Mouse (Mus musculus) cerebellum, adult 2 months (tissue): ENCODE measurements around the gene Zmat5.

Experiments
- CTCF ChIP-seq: fragments of 200-500 bp; IDR thresholded peaks from 2 replicates; pipeline ENCODE4 v1.5.1; 2011; ENCODE audit warnings: low read depth, mild to moderate bottlenecking, control low read depth, low read length, moderate library complexity, borderline replicate concordance; ENCODE audit not compliant: insufficient read depth
- POLR2A ChIP-seq: fragments of 200-500 bp; IDR thresholded peaks from 2 replicates; pipeline ENCODE4 v1.6.1; 2011; ENCODE audit warnings: low read length, control low read depth, borderline replicate concordance; ENCODE audit not compliant: insufficient read depth

DNA sequence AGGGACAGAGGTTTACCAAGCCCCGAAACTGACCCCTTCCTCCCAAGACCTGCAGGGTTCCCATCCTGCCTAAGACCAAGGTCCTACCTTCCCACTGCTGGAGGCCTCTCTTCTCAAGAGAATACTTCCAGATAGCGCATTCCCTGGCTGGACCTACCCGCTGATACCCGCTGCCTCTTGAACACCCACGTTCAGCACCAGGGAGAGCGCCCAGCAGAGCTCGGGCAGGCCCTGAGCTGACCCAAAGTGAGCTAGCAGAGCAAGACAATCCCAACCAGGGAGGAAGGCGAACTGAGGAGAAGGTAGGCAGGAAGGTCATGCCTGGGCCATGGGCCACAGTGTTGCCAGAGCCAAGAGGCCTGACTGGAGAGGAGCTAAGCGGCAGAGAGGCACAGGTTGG lies 45.8 kb downstream of the Zmat5 start:
- TF ChIP-seq CTCF (no peak), POLR2A (no peak)
